Mouse (Mus musculus): Measurements from ENCODE around the gene Stk36. TPM values are rescaled to one million over a fixed set of nuclear protein-coding genes. Genes with fewer than 3 reads are reported as not detected.

Stk36 gene
- total RNA-seq, 2 experiments from 2014 or later: 6.3 to 6.9 TPM

- no peak for DNase-seq (ENCODE audit: low spot score in 2 of 2)
These were observed 61.1 kb downstream of the Stk36 start for GRCm38 (mm10) chr1:74662253-74662865.

GRCm38 (mm10) chr1:74665153-74665552, 63.9 kb downstream of the Stk36 start:
- intact Hi-C loops (cut with DNase I): no loop called here
- no peak for DNase-seq (ENCODE audit: low spot score in 2 of 2)

More at GRCm38 (mm10) chr1:74662253-74662865, 61.1 kb downstream of the Stk36 start:
- intact Hi-C loops (cut with DNase I): no loop called here

GRCm38 (mm10) chr1:74668371-74668770, 67.1 kb downstream of the Stk36 start:
- intact Hi-C loops (cut with DNase I): no loop called here
- DNase-seq (ENCODE audit: low spot score in 2 of 2): no peak

GRCm38 (mm10) chr1:74672731-74673130, 71.5 kb downstream of the Stk36 start:
- intact Hi-C loops (cut with DNase I): no loop called here
- DNase-seq (ENCODE audit: low spot score in 2 of 2): no peak

- DNase-seq (ENCODE audit: low spot score in 2 of 2): no peak
- intact Hi-C loops (cut with DNase I): no loop called here
These were observed 75.6 kb downstream of the Stk36 start for GRCm38 (mm10) chr1:74676863-74677262.

- intact Hi-C loops (cut with DNase I): no loop called here
- no peak for DNase-seq (ENCODE audit: low spot score in 2 of 2)
These were observed 76.6 kb downstream of the Stk36 start for GRCm38 (mm10) chr1:74677843-74678242.

Small RNA genes within 50 kb of the gene (microRNA-seq; reads per million reads assigned to microRNA genes)
- gene Gm25035: 0 reads per million in 2 experiments

Other genes with a start within 250 kb of the Stk36 start
- gene Catip, start 239.3 kb upstream of the Stk36 start, total RNA-seq (2021): 1 to 10 TPM in 1 of 2 experiments, under 1 TPM in 1; 0.75 to 1.9 TPM
- 1 to 10 TPM; 3.4 to 4.3 TPM for gene Slc11a1, start 226.2 kb upstream of the Stk36 start, total RNA-seq (2021)
- gene Ctdsp1, start 209.9 kb upstream of the Stk36 start, total RNA-seq (2021): 10 to 100 TPM; 17.7 to 25.5 TPM
- gene Vil1, start 192.1 kb upstream of the Stk36 start, total RNA-seq (2021): 1 to 10 TPM in 1 of 2 experiments, under 1 TPM in 1; 0.64 to 1.1 TPM
- 10 to 100 TPM; 33.6 to 35.2 TPM for gene Cnot9, start 95.4 kb upstream of the Stk36 start, total RNA-seq (2021)
- gene Plcd4, start 58.6 kb upstream of the Stk36 start, total RNA-seq (2021): 10 to 100 TPM; 13.6 to 14.7 TPM
- 10 to 100 TPM; 21.1 to 23.7 TPM for gene Usp37, start 57.2 kb upstream of the Stk36 start, total RNA-seq (2021)
- 10 to 100 TPM; 24.2 to 29.0 TPM for gene Zfp142, start 13.2 kb upstream of the Stk36 start, total RNA-seq (2021)
- 10 to 100 TPM; 24.3 to 25.5 TPM for gene Bcs1l, start 13.2 kb upstream of the Stk36 start, total RNA-seq (2021)
- gene Rnf25, start within 50 bp of the Stk36 start, total RNA-seq (2021): 10 to 100 TPM; 54.2 to 61.8 TPM
- 10 to 100 TPM; 21.2 to 24.9 TPM for gene Ttll4, start 60.3 kb downstream of the Stk36 start, total RNA-seq (2021)
- gene Cyp27a1, start 112.1 kb downstream of the Stk36 start, total RNA-seq (2021): 1 to 10 TPM; 1.5 to 2.8 TPM
- not detected for gene Prkag3, start 147.8 kb downstream of the Stk36 start, total RNA-seq (2021)
- gene Wnt6, start 170.4 kb downstream of the Stk36 start, total RNA-seq (2021): 1 to 10 TPM; 2.0 to 2.8 TPM
- gene Wnt10a, start 190.1 kb downstream of the Stk36 start, total RNA-seq (2021): 1 to 10 TPM; 2.7 to 3.4 TPM

All from left cerebral cortex, postnatal 14 days (tissue).